Mouse (Mus musculus) erythroblast, embryonic 14.5 days (primary cell): Measurements from ENCODE around the gene Polq. TPM values are rescaled to one million over a fixed set of nuclear protein-coding genes. Genes with fewer than 3 reads are reported as not detected.
A peak's percentile ranks its signal among the peaks of the same experiment; 100 is the strongest.

Experiments
- H3K27me3 ChIP-seq: 2 replicates; pipeline ENCODE4 v1.6.1; 2012; ENCODE audit warnings: inconsistent platforms; ENCODE audit not compliant: control insufficient read depth
- H3K36me3 ChIP-seq: 2 replicates; pipeline ENCODE4 v1.6.1; 2012; ENCODE audit warnings: mild to moderate bottlenecking, inconsistent platforms; ENCODE audit not compliant: control insufficient read depth
- H3K4me1 ChIP-seq: 2 replicates; pipeline ENCODE4 v1.6.1; 2012; ENCODE audit warnings: inconsistent platforms; ENCODE audit not compliant: control insufficient read depth
- H3K4me3 ChIP-seq: replicated peaks from 2 replicates; pipeline ENCODE3; 2012; ENCODE audit warnings: moderate library complexity, mild to moderate bottlenecking, inconsistent platforms
- H3K9me3 ChIP-seq: 2 replicates; pipeline ENCODE4 v1.6.1; 2012; ENCODE audit warnings: low read length, inconsistent platforms, mixed read lengths; ENCODE audit not compliant: control insufficient read depth
- GATA1 ChIP-seq: IDR thresholded peaks from 2 replicates; pipeline ENCODE4 v1.6.1; 2012; ENCODE audit warnings: low read length, inconsistent platforms, mixed read lengths
- TAL1 ChIP-seq: IDR thresholded peaks from 3 replicates; pipeline ENCODE4 v1.6.1; 2012; ENCODE audit warnings: low read length, inconsistent platforms, mixed read lengths
- polyA plus RNA-seq: library from polyadenylated mRNA; stranded (reverse); fragments of >175 nt; gene quantifications from 2 replicates; pipeline ENCODE4 v1.2.3, GENCODE M21; 2012

Polq gene
- polyA plus RNA-seq: 0.44 and 0.76 TPM in 2 replicates

GRCm38 (mm10) chr16:37011061-37011921 is at the start of gene Polq:
Polq (plus strand) TSS chr16:37011786.
- peak within 1 kb of the TSS; percentile 70 for H3K4me3 ChIP-seq
- H3K9me3 ChIP-seq: no peaks in the 10 kb centered on the region
- no peak for TF ChIP-seq TAL1
- no peak for TF ChIP-seq GATA1
- H3K4me1 ChIP-seq: peaks cover 35% of the 10 kb centered on the region
- H3K36me3 ChIP-seq: peaks cover 35% of the 10 kb centered on the region
- peaks cover 5% of the 10 kb centered on the region for H3K27me3 ChIP-seq

- no peaks in the 10 kb centered on the region for H3K36me3 ChIP-seq
- no peaks in the 10 kb centered on the region for H3K9me3 ChIP-seq
- no peak for TF ChIP-seq GATA1
- TF ChIP-seq TAL1: no peak
- no peaks in the 10 kb centered on the region for H3K4me1 ChIP-seq
- H3K27me3 ChIP-seq: no peaks in the 10 kb centered on the region
- H3K4me3 ChIP-seq: no peak overlapping the region
Observed at GRCm38 (mm10) chr16:36963415-36963814, 48.2 kb upstream of the Polq start.

GRCm38 (mm10) chr16:36979127-36979526 is 32.5 kb upstream of the Polq start:
- Histone ChIP-seq H3K27me3 (0 out of 2 replicates have a peak, but pooled peaks cover 2% of the 10 kb centered on the region), H3K9me3 (no peaks in the 10 kb centered on the region), H3K36me3 (no peaks in the 10 kb centered on the region), H3K4me1 (no peaks in the 10 kb centered on the region), H3K4me3 (no peak overlapping the region)
- TF ChIP-seq TAL1 (no peak), GATA1 (no peak)

GRCm38 (mm10) chr16:36983796-36984195 is 27.8 kb upstream of the Polq start:
- no peak overlapping the region for H3K4me3 ChIP-seq
- H3K36me3 ChIP-seq: no peaks in the 10 kb centered on the region
- no peaks in the 10 kb centered on the region for H3K9me3 ChIP-seq
- H3K4me1 ChIP-seq: peaks cover 7% of the 10 kb centered on the region
- H3K27me3 ChIP-seq: 0 out of 2 replicates have a peak, but pooled peaks cover 2% of the 10 kb centered on the region
- TF ChIP-seq GATA1: no peak
- no peak for TF ChIP-seq TAL1

GRCm38 (mm10) chr16:36985636-36986042 is 25.9 kb upstream of the Polq start:
- no peak for TF ChIP-seq GATA1
- TF ChIP-seq TAL1: no peak
- Histone ChIP-seq H3K4me1 (peaks cover 7% of the 10 kb centered on the region), H3K9me3 (no peaks in the 10 kb centered on the region), H3K36me3 (no peaks in the 10 kb centered on the region), H3K27me3 (0 out of 2 replicates have a peak, but pooled peaks cover 2% of the 10 kb centered on the region), H3K4me3 (peak overlapping the region; percentile 27)

- Histone ChIP-seq H3K9me3 (no peaks in the 10 kb centered on the region), H3K4me3 (no peak overlapping the region), H3K4me1 (peaks cover 7% of the 10 kb centered on the region), H3K36me3 (no peaks in the 10 kb centered on the region), H3K27me3 (0 out of 2 replicates have a peak, but pooled peaks cover 2% of the 10 kb centered on the region)
- no peak for TF ChIP-seq TAL1
- no peak for TF ChIP-seq GATA1
Observed at GRCm38 (mm10) chr16:36987399-36987798, 24.2 kb upstream of the Polq start.

- no peak for TF ChIP-seq GATA1
- no peak for TF ChIP-seq TAL1
- H3K4me3 ChIP-seq: no peak overlapping the region
- H3K4me1 ChIP-seq: peaks cover 7% of the 10 kb centered on the region
- no peaks in the 10 kb centered on the region for H3K9me3 ChIP-seq
- H3K36me3 ChIP-seq: no peaks in the 10 kb centered on the region
- no peaks in the 10 kb centered on the region for H3K27me3 ChIP-seq
Observed at GRCm38 (mm10) chr16:36988066-36988465, 23.5 kb upstream of the Polq start.

- Histone ChIP-seq H3K27me3 (no peaks in the 10 kb centered on the region), H3K4me1 (peaks cover 7% of the 10 kb centered on the region), H3K9me3 (no peaks in the 10 kb centered on the region), H3K4me3 (no peak overlapping the region), H3K36me3 (no peaks in the 10 kb centered on the region)
- no peak for TF ChIP-seq TAL1
- no peak for TF ChIP-seq GATA1
Observed at GRCm38 (mm10) chr16:36989493-36989892, 22.1 kb upstream of the Polq start.

- no peak for TF ChIP-seq GATA1
- no peak for TF ChIP-seq TAL1
- H3K4me3 ChIP-seq: no peak within 1 kb of the TSS
- no peaks in the 10 kb centered on the region for H3K9me3 ChIP-seq
- no peaks in the 10 kb centered on the region for H3K36me3 ChIP-seq
- peaks cover 6% of the 10 kb centered on the region for H3K4me1 ChIP-seq
- no peaks in the 10 kb centered on the region for H3K27me3 ChIP-seq
Observed at GRCm38 (mm10) chr16:36989999-36990625, 21.5 kb upstream of the Polq start, which contains the start of gene Fbxo40. Fbxo40 (minus strand) TSS chr16:36990467.
